Mouse (Mus musculus) erythroblast, embryonic 14.5 days (primary cell): ENCODE measurements around the gene Gm9195.

Source experiments
- GATA1 ChIP-seq: IDR thresholded peaks from 2 replicates; pipeline ENCODE4 v1.6.1; 2012; ENCODE audit warnings: low read length, inconsistent platforms, mixed read lengths
- TAL1 ChIP-seq: IDR thresholded peaks from 3 replicates; pipeline ENCODE4 v1.6.1; 2012; ENCODE audit warnings: low read length, inconsistent platforms, mixed read lengths

DNA sequence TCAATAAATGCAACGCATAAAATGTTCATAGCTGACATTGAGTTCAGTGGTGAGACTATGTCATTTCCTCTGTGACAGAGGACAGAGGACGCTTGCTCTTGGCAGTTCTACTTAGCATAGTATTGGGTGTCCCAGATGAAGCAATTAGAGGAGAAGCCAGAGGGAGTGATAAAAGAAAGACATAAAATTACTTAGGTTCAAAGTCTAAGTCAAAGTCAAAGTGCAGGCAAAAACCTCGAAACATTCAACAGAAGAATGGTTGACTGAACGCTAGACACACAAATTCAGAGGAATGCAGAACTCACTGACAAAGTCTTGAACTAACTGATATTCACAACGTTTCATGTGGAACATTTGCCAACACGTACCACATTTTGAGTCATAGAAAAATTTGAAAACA lies 27.1 kb upstream of the Gm9195 start:
- no peak for TF ChIP-seq TAL1
- TF ChIP-seq GATA1 = no peak
